Mouse (Mus musculus) ovary, postnatal 10 days (tissue): ENCODE results near the gene Zfp991.
"Not testable (repeated sequence)": the region's sequence is repeated elsewhere in the genome, so short reads cannot be mapped to it uniquely, and the experiment has no call there.

Source experiments
- DNase-seq: peaks from one replicate; pipeline ENCODE4 v3.0.0; 2022; ENCODE audit warnings: low spot score

Zfp991 gene

DNA sequence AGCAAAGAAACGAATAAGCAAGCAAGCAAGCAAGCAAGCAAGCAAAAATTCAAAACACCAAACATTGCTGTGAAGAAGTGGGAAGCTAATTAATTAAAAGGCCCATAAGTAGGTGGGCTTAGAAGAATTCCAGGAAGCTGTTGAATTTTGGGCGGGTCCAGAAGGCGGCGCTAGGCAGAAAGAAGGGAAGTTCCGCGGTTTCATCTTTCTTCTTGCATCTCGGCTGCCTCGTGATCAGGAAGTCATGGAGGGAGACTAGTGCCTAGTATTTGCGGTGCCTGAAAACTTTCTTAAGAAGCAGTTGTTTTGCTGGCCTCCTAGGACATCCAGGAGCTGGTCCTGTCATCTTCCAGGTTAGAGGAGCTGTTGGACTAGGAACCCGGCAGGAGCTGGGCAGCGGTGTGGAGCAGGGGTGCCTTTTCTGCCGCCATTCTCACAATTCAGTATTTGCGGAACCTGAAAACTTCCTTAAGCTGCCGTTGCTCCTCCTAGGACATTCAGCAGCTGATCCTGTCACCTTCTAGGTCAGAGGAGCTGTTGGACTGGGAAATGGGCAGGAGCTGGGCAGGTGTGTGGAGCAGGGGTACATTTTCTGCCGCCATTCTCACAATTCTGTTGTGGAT lies at the start of gene Zfp991:
Zfp991 (plus strand) TSS at position 202 of the 623 bp plus-strand sequence.
- not testable (repeated sequence) for DNase-seq

- not testable (repeated sequence) for DNase-seq
Measured at GRCm38 (mm10) chr4:147095641-147096040, 36.2 kb upstream of the Zfp991 start.

- DNase-seq = not testable (repeated sequence)
Measured at GRCm38 (mm10) chr4:147101666-147102626, 29.9 kb upstream of the Zfp991 start.

- DNase-seq = not testable (repeated sequence)
Measured at GRCm38 (mm10) chr4:147103814-147104213, 28.0 kb upstream of the Zfp991 start.

GRCm38 (mm10) chr4:147117839-147118238 lies 14.0 kb upstream of the Zfp991 start:
- DNase-seq = not testable (repeated sequence)

DNA sequence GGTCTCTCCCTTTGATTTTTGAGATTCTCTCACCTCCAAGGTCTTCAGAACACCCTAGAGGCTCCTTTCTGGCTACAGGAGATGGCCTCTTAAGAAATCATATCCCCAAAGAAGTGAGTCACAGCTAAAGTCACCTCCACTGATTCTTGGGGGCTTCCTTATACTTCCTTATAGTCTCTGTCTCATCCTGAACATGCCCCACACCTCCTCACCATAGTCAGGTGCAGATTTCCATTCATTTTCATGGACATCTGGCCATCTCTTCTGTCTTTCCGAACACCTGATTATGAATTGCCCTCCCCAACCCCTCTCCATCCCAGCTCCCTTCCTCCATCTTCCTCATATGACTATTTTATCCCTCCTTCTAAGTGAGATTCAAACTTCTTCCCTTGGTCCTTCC lies 9.6 kb upstream of the Zfp991 start:
- not testable (repeated sequence) for DNase-seq

- not testable (repeated sequence) for DNase-seq
Measured at GRCm38 (mm10) chr4:147123797-147124196, 8.0 kb upstream of the Zfp991 start.

GRCm38 (mm10) chr4:147124400-147125306 lies 7.2 kb upstream of the Zfp991 start:
- DNase-seq = peak; percentile 47

DNA sequence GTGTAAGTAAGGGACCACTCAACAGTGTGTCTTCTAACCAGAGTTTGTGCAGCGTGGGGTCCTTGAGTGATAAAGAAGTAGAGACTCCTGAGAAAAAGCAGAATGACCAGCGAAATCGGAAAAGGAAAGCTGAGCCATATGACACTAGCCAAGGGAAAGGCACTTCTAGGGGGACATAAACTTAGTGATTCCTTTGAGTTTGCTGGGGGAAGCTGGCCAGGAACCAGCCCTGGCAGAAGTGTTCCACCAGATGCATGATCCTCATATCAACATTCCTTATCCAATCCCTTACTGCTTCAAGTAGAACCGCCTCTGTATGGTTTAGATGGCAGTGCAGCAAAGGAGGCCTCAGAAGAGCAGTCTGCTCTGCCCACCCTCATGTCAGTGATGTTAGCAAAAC lies 6.5 kb upstream of the Zfp991 start:
- DNase-seq = not testable (repeated sequence)

DNA sequence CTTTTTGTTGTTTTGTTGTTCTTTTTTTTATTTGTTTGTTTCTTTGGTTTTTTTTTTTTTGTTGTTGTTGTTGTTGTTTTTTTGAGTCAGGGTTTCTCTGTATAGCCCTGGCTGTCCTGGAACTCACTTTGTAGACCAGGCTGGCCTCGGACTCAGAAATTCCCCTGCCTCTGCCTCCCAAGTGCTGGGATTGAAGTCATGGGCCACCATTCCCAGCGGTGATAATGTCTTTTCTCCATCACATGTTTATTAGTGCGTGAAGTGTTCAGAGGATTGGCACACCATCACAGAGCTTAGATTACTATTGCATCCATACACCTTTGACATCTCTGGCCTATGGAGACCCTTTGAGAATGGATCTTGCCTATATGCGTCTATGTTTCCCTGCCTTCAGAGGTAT lies 6.0 kb upstream of the Zfp991 start:
- not testable (repeated sequence) for DNase-seq

DNA sequence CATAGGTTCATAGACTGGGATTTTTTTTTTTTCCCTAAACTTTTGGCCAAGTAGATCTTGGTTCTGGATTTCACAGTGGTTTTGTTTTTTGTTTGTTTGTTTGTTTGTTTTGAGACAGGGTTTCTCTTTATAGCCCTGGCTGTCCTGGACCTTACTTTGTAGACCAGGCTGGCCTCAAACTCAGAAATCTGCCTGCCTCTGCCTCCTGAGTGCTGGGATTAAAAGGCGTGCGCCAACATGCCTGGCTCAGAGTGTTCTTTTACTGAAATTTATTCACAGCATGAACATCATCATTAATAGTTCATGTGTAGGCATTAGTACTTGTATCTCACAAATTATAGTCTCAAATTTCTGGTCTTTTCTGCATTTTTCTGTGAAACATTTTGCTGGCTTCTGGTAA lies 5.4 kb upstream of the Zfp991 start:
- not testable (repeated sequence) for DNase-seq

DNA sequence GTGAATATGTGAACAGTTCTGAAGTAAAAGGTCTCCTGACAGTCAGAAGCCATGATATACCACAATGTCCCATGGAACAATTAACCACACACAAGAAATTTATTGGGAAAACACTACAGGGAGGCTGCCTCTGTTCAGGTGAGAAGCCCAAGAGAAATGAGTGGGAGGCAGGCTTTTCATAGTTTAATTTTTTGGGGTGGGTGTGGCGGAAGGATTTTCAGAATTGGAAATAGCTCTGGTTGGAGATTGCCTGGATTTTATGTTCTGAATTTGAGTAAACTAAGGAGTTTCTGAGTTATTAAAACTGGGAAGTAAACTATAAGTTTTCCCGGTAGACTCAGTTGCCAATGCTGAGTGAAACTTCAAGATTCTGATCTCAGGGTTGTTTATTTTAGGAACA lies 4.7 kb upstream of the Zfp991 start:
- not testable (repeated sequence) for DNase-seq

DNA sequence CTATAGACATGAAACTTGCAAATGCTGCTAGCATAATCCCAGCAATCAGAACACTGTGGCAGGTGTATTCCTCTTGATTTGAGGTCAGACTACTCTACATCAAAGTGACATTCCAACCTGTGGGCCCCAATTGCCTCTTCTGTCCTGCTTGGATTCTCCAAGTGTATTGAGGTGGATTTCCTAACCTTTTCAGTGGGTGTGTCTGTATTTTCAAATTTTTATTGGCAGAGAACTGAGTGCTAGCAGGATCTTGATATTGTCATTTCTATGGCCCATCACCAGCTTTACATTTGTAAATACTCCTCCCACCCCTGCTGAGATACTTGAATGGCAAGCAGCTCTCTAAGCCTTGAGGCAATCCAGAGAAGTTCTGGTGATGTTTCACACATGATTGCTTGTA lies 3.7 kb upstream of the Zfp991 start:
- not testable (repeated sequence) for DNase-seq

GRCm38 (mm10) chr4:147133596-147133995 lies 1.8 kb downstream of the Zfp991 start:
- not testable (repeated sequence) for DNase-seq

DNA sequence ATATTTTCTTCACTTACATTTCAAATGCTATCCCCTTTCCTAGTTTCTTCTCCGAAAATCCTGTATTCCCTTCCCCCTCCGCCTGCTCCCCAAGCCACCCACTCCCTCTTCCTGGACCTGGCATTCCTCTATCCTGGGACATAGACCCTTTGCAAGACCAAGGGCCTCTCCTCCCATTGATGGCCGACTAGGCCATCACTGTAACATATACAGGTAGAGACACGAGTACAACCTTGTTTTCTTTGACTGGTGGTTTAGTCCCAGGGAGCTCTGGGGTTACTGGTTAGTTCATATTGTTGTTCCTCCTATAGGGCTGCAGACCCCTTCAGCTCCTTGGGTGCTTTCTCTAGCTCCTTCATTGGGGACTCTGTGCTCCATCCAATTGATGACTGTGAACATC lies 9.9 kb downstream of the Zfp991 start:
- DNase-seq = not testable (repeated sequence)

- DNase-seq = not testable (repeated sequence)
Measured at GRCm38 (mm10) chr4:147165282-147165681, 33.4 kb downstream of the Zfp991 start.

DNA sequence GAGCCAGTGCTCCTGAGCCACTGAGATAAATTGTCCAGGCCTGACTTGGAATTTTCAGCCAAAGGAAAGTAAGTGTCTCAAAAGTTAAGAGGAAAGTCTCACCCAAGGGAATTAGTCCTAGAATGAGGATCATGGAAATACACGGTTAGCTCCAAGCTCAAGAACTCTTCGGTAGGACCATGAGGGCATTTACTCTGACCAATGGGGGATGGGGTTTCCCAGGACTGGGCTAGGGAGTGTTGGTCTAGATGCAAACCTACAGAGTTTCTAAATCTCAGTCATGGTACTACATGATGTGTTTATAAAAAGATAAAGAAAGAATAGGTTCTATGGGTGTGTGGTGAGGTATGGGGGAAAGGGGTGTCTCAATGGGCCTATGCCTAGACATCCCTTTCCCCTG lies 38.7 kb downstream of the Zfp991 start:
- not testable (repeated sequence) for DNase-seq

- not testable (repeated sequence) for DNase-seq
Measured at GRCm38 (mm10) chr4:147171557-147171956, 39.7 kb downstream of the Zfp991 start.

DNA sequence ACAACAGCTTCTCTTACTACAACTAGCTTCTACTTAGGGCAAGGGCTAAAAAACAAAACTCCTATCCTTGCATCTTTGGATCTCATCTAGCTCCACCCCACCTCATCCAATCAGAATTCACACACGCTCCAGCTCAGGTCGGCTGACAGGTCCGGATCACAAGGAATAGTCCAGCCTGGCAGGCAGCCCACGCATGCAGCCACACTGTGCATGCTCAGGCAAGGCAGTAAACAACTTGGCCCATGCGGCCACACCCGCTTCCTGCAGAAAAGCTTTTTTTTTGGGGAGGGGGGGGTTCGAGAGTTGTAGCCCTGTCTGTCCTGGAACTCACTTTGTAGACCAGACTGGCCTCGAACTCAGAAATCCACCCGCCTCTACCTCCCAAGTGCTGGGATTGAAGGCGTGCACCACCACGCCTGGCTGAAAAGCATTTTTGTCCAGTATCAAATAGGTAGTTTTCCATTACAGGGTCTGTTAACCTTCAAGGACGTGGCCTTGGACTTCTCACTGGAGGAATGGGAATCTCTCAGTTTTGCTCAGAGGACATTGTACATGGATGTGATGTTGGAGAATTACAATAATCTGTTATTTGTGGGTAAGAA lies 44.5 kb downstream of the Zfp991 start:
- DNase-seq = not testable (repeated sequence)

DNA sequence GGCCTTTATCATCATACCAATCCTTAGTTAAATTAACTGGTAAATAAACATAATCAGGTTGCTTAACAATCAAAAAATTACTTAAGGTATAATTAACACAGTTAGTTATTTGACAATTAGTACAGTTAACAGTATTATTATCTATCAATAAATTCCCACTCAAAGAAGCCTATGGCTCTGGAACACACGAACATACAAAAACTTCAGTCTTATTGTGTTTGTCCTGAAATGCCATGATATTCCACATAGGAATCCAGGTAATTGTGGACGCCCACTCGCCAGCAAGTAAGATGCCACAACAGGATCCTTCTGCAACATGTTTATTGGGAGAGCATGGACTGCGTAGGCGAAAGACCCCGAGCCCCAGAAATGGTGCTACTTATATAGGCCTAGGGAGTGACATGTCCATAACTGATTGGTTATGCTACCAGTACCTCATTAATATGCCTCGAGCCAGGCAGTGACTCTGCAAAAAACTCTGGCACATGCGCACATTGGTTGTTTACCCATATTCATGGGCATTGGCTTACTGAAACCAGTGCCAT lies 49.4 kb downstream of the Zfp991 start:
- not testable (repeated sequence) for DNase-seq
